Mouse (Mus musculus): Measurements from ENCODE around the gene Msl3l2.
A peak's percentile ranks its signal among the peaks of the same experiment; 100 is the strongest.

Msl3l2 gene

DNA sequence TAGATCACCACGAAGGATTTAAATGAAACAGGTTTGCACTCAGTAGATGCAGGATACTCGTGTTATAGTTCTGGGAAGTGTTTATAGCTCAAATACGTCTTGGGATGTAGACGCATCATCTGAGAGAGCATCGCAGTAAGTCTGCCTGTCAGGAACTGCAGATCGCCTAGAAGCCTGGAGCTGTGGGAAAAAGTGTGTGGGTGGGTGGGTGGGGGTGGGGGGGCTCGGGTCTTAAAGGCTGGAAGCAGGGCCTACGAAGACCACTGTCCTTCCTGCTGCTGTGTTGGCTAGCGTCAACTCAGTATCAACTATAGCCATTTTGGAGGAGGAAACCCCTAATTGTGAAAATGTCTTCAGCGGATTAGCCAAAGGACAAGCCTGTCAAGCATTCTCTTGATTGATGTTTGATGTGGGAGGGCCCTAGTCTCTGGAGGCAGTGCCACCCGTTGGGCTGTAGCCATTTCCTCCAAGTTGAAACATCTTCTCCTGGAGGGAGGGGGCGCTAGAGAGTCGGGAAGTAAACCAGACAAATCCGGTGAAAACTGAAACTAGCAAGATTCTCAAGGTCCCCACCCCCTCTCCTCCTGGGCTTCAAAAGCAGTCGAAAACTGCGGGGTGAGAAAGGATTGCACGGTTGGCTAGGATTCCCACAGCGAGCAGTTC is at the start of gene Msl3l2:
Msl3l2 (plus strand) TSS at position 585 of the 663 bp plus-strand sequence.
- DNase-seq (ENCODE audit: low read depth, low spot score), result peak; percentile 93

DNA sequence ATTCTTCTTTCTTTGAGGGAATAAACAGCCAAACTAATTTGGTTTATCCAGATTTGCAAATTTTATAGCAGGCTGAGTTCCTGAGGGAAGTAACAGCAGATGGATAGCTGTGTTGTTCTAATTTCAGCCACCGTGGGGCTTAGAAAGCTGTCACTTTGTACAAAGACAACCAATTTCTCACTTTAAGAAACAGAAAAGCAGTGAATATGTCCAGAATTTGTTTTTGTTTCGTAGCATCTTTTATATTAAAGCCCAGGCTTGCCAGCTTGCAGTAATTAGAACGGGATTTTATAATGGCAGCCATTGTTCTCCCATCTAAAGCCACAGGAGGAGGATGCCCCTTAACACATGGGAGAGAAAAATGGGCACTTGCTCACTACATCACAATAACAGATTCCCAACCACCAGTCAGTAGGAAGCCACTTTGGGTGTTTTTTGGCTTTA is 47.7 kb upstream of the Msl3l2 start:
- DNase-seq (ENCODE audit: low read depth, low spot score), result no peak

DNA sequence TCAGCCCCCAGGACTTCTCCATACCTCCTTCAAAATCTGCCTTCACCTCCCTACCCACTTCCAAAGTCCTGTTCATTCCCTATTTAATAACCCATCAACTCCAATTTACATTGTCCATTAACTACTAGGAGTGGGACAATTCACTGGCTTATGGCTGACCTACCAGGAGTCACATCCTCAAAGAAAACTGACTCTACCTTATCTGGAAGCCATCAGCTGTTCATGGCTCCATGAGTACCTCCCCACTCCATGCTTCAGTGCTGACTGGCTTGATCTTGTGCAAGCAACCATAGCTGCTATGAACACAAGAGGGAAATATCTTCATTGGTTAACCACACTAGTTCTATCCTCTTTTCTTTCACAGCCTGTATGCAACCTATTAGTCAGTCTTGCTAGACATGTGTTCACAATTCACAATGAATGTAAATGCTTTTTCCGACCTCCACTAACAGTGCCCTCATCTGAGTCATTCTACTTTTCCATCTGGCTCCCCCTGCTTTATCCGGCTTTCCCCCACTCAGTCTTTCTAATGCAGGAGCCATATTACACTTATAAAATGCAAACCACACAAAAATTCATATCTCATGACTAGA is 45.4 kb upstream of the Msl3l2 start:
- DNase-seq (ENCODE audit: low read depth, low spot score), result no peak

DNA sequence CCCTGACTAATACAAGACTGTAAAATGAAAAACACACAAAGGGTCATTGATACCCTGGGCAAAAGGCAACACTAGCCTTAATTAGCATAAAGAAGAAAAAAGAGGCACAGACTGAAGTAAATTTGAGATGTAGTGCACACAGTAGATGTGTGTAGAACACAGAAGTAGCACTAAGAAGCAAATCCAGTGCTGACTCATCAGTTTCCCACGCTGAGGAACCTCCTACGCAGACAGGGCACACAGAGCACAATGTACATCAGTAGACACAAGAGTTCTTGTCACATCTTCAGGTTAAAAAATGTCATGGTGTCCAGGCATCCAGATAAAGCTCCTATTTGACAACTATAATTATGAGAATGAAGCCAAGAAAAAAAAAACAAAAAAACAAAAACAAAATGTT is 44.0 kb upstream of the Msl3l2 start:
- DNase-seq (ENCODE audit: low read depth, low spot score), result no peak

DNA sequence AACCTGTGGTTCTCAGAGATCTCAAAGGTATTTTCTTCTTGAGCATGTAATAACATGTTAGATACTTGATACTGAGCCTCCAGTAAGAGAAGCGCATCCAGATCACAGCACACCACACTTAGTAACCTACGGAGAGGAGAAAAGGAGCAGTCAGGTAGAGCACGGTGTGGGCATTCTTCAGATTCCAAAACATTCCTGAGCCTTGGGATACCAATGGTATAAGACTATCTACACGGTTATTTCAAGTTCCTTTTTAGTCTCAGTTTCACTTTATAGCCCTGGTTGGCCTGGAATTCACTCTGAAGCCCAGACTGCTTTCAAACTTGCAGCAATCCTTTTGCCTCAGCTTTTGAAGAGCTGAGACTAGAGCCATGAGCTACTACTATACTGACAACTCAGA is 17.0 kb upstream of the Msl3l2 start:
- no peak for DNase-seq (ENCODE audit: low read depth, low spot score)

DNA sequence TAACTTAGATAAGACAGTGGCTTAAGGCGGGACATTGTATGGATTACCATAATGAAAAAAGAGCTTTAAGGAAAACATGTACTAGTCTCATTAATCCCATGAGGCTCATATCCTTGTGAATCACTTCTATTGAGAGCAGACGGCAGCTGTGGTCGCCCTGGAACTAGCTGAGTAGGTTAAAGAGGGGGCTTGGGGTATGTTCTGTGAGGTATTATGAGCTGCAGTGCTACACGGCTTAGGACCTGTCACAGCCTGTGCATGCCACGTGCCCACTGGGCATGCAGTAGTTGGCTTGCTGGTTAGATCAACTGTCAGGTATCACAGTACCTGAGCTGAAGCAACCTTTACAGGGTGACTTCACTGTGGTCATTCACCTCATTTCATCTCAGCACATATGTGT is 12.1 kb upstream of the Msl3l2 start:
- no peak for DNase-seq (ENCODE audit: low read depth, low spot score)

DNA sequence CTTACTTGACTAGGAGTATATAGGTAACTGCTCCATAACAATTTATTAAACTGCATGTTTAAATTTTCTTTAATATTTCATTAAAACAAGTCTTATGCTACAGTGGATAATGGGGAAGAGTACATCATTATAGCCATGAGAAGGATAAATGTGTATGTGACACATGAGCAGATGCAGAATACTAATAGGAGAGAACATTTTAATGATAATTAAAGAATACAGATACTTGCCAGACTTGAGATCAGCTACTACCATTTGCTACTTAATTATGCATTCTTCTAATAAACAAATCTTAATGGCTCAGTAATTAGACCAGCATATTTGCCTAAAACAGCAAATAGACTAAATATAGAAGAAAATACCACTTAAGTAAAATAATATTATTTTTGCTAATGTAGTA is 10.0 kb upstream of the Msl3l2 start:
- DNase-seq (ENCODE audit: low read depth, low spot score), result no peak

DNA sequence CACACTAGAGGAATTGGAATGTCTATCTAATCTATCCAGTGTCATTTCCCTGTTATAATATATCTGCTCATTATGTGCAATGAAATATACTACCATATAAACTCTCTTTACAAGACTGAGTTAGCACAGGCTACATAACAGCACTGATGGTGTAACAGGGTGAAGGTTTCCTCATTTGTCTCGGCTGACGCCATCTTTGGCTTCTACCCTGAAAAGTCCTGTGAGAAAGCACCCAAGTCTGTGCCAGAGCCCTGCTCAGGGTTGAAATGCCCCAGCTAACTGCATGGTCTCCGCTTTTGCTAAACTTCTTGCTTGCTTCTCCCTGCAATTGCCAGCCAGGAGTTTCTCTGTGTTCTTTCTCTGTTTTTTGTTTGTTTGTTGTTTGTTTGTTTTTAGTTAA is 7.6 kb upstream of the Msl3l2 start:
- no peak for DNase-seq (ENCODE audit: low read depth, low spot score)

DNA sequence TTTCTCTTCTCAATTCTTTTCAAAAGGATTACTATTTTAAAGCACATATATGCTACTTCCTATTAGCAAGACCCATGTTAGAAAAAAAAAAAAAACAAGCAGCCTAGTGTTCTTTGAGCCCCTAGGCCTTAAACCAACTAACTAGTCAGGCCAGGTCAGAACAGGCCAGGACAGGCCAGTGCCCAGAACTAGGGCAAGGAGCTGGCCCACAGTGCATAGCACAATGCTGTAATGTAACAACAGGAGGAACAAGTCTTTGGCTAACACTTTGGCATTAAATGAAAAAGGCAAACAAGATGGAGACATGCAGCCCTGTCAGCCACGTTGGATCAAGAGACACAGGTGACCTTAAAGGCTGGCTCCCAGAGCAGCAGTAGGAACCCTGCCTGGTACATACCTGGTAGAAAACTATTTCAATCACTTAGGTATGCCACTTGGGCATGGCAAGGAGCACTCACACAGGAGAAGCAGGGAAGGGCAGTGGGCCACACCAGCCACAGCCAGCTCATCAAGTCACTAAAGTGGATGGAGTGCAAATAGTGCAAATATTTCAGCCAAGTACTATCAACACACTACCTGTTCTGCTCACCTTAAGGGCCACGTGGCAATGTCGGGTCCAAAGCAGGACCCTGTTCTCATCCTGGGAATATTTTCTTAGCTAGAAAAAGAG is 6.9 kb upstream of the Msl3l2 start:
- DNase-seq (ENCODE audit: low read depth, low spot score), result no peak

DNA sequence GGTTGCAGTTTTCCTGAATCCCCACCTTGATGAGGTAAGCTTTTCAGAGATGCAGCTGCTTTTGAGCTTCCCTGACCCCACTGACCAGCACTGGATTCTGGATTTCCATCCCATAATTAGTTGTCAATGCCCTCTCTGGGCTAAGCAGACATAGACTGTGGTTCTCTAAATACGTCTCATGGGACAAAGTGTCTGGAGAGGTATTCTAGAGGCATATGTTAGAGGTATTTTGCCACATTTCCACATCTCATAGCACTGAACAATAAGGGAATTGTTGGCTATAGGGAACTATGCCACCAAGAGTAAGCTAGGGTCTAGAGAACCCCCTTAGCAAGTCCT is 248 bp downstream of the Msl3l2 start:
- no peak for DNase-seq (ENCODE audit: low read depth, low spot score)

DNA sequence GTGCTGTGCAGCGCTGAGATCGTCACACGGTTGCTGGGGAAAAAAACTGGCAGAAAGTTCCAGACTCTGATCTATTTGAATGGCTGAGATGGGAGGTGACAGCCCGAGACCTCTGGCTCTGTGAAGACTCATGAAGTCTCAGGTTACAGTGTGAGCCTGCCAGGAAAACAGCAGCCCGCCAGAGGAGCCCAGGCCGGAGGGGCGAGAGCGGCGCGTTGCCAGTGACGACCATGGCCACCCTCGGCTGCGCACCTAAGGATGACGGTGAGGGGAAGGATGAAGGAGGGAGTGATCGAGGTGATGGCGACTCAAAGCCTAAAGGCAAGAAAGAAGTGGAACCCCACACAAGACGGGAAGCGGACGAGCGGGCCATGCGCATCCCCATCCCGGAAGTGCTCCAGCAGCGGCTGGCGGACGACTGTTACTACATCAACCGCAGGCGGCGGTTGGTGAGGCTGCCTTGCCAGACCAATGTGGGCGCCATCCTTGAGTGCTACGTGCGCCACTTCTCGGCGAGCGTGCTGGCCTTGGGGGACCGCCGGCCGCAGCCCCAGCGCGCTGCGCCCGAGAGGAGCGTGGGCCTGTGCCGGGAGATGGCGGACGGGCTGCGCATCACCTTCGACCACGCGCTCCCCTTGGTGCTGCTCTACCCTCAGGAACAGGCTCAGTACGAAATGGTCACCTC is 8.4 kb downstream of the Msl3l2 start:
- DNase-seq (ENCODE audit: low read depth, low spot score), result peak; percentile 90

DNA sequence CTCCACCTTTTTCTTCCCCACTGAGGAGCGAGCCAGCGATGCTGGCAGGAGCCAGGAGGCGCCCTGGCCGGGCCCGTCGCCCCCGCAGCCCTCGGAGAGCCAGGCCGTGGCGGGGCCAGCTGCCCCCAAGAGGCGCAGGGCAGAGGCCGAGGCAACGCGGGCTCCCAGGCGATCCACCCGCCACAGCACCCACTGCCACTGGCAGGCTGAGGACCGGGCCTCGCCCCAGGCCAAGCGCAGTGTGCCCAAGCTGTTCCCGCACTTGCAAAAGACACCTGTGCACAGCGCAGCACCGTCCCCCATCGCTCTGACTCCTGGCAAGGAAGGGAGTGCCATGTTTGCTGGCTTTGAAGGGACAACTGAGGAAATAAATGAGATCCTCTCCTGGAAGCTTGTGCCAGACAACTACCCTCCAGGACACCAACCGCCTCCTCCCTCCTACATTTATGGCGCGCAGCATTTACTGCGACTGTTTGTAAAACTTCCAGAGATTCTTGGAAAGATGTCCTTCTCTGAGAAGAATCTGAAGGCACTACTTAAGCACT is 9.0 kb downstream of the Msl3l2 start:
- peak; percentile 65 for DNase-seq (ENCODE audit: low read depth, low spot score)

DNA sequence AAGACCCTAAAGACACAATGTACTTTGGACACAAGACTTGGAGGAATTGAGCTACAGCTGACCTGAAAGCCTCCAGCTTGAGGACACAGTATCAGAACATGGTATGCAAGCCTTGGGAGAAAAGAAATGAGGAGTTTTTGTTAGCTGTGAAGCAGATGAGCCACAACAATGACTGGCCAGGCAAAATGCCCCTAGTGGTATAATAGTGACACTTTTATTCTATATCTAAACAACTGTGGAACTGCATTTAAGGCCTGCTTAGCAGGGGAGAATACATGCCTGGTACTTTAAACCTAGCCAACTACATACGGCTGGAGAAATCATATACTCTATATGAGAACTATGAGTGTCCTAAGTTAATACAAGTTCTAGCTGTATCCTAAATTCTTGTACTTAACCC is 20.3 kb downstream of the Msl3l2 start:
- no peak for DNase-seq (ENCODE audit: low read depth, low spot score)

DNA sequence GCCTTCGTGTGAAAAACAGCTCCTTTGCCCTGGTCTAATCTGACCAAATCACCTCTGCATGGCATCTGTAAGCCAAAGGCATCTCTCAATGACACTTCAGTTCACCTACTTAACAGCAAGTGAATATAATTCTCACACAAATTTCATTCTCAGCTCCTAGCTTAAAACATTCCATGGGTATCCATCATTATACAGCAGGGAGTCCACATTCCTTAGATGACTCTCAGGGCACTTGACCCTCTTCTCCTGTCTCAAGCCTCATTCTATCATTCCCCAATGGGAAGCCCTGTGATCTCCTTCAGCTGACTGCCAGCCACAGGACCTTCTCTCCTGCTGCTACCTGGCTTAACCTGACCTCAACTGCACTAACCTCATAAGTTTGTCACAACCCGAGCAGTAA is 22.9 kb downstream of the Msl3l2 start:
- DNase-seq (ENCODE audit: low read depth, low spot score), result no peak

DNA sequence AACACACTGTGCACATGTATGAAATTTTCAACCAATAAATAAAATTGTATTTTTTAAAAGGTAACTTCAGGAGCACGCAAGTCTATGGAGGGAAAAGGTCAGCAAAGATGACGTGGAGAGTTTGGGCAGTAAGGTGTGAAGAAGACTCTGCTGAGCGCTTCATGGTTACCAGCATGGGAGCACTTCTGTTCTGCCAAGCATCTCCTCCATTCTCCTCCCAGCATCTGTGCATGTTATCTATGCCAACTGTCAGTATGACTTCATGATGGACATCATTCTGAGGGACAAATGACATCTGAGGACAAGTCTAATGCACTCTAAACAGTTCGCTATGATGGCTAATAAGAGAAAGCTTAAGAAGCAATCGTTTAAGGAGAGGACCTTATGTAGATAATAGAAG is 30.5 kb downstream of the Msl3l2 start:
- DNase-seq (ENCODE audit: low read depth, low spot score), result no peak

DNA sequence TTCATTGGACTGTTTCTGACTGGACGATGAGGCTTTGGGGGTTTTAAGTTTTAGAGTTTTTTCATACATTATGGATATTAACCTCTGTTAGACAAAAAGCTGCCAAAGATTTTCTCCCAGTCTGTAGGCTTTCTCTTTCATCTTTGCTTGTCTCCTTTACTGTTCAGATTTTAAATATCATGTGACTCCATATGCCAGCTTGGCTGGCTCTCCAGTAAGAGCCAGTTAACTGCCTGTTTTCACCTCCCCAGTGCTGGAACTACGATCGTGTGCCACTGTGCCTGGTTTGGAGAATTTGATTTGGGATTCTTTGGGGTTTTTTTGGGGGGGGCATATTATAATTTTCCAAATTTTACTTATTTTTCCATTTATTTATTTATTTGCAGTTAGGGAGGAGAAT is 42.2 kb downstream of the Msl3l2 start:
- DNase-seq (ENCODE audit: low read depth, low spot score), result no peak

DNA sequence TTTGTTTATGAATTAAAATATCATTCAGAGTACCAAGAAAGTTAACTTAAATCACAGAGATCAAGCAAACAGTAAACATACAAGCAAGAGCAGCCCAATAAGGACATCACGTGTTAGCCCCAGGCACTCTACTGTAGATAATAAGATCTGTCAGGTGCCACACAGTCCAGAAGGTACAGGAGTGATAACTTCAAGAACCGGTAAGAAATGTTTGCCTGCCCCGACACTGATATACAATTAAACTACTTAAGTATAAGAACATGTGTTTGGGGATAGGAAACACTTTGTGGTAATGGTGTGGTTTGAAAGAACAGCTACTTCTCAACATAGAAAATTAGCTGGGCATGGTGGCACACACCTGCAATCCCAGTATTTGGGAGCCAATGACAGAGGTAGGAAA is 50.2 kb downstream of the Msl3l2 start:
- DNase-seq (ENCODE audit: low read depth, low spot score), result no peak

DNA sequence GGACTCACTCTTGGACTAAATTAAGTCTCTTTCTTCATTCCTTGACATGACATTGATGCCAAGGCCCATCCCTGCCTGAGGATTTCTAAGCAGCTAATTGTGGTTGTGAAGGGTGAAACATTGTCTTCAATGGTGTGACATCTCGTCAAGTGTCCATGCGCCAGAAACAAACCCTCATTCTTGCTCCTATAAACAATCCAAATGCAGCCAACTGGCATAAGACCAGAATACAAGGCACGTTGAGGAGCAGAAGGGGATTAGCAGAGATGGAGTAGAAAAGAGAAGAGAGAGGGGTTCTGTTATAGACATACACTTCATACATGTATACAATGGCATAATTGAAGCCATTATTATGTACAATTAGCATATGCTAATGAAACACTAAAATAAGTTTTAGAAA is 51.5 kb downstream of the Msl3l2 start:
- no peak for DNase-seq (ENCODE audit: low read depth, low spot score)

DNA sequence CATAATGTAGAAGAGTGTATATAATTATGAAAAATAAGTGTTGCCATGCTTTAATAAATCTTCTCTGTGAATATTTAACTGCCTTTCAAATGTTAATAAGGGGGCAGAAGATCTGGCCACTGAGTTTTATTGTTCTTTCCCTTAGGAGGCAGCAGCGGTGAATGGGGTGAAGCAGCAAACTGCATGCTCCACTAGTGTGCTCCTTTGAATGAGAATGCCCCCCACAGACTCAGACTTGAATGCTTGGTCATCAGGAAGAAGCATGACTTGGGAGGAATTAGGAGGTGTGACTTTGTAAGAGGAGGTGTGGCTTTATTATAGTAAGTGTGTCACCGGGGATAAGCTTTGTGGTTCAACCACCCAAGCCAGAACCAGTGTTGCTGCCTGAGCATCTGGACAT is 52.0 kb downstream of the Msl3l2 start:
- DNase-seq (ENCODE audit: low read depth, low spot score), result peak; percentile 9

DNA sequence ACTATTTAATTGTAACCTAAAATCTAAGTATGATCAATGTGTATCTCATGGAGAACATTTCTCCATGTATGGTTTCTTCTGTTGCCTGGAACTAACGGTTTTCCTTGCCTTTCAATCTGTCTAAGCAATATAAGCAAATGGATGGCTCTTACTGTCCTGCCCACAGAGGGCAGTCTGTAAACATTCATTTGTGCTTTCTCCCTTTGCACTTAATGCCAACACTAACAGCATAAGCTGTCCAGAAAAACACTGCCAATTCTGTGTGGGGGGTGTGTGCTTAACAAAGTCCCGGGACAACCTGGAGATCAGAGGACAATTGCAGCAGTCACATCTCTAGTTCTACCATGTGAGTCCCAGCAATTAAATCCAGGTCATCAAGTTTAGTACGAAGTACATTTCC is 57.7 kb downstream of the Msl3l2 start:
- DNase-seq (ENCODE audit: low read depth, low spot score), result no peak

DNA sequence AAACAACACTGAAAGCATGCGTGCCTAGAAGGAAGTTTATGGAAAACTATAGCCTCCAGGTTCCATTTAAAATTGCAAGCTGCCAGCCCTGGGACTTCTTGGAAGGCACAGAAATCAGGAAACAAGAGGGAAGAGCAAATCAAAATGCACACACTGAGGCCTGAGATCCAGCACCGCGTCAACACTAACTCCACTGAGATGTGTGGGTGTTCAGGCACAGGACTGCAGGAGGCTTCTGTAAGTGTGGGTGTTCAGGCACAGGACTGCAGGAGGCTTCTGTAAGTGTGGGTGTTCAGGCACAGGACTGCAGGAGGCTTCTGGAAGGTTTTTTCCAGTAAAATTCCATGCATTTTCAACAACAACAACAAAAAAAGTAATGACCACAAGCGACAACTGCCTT is 59.0 kb downstream of the Msl3l2 start:
- no peak for DNase-seq (ENCODE audit: low read depth, low spot score)
